Mouse (Mus musculus) hindbrain, embryonic 14.5 days (tissue): ENCODE results near the gene Galns. TPM values are rescaled to one million over a fixed set of nuclear protein-coding genes. Genes with fewer than 3 reads are reported as not detected.

ENCODE experiments used
- ATAC-seq: fragments of 200-750 bp; cut with Nextera tagmentation; 2 replicates; pipeline ENCODE4 v1.8.0; 2017; ENCODE audit warnings: moderate number of reproducible peaks, mild to moderate bottlenecking, moderate TSS enrichment, moderate library complexity; ENCODE audit not compliant: low FRiP score
- DNase-seq: peaks from one replicate; pipeline ENCODE4 v3.0.0-alpha.2; 2015; ENCODE audit warnings: low spot score
- H3K27ac ChIP-seq: fragments of 300-500 bp; sonication (generic); 2 replicates; pipeline ENCODE4 v1.5.1; 2014; ENCODE audit warnings: mild to moderate bottlenecking, moderate library complexity
- H3K27me3 ChIP-seq: fragments of 300-500 bp; sonication (generic); 2 replicates; pipeline ENCODE4 v1.6.1; 2014; ENCODE audit warnings: mild to moderate bottlenecking, low read length, mixed read lengths; ENCODE audit not compliant: control insufficient read depth, insufficient read depth
- H3K36me3 ChIP-seq: fragments of 300-500 bp; sonication (generic); replicated peaks from 2 replicates; pipeline ENCODE4 v1.6.1; 2014; ENCODE audit not compliant: control insufficient read depth, insufficient read depth
- H3K4me1 ChIP-seq: fragments of 300-500 bp; sonication (generic); replicated peaks from 2 replicates; pipeline ENCODE4 v1.6.1; 2014; ENCODE audit warnings: antibody characterized with exemption, low read length, mixed read lengths; ENCODE audit not compliant: control insufficient read depth, insufficient read depth
- H3K4me2 ChIP-seq: fragments of 300-500 bp; sonication (generic); replicated peaks from 2 replicates; pipeline ENCODE4 v1.6.1; 2014; ENCODE audit warnings: mild to moderate bottlenecking, moderate library complexity
- H3K4me3 ChIP-seq: fragments of 300-500 bp; sonication (generic); replicated peaks from 2 replicates; pipeline ENCODE4 v1.5.1; 2014; ENCODE audit warnings: mild to moderate bottlenecking, low read length
- H3K9ac ChIP-seq: fragments of 300-500 bp; sonication (generic); 2 replicates; pipeline ENCODE4 v1.6.1; 2014
- H3K9me3 ChIP-seq: fragments of 300-500 bp; sonication (generic); 2 replicates; pipeline ENCODE4 v1.6.1; 2016; ENCODE audit warnings: low read length; ENCODE audit not compliant: control insufficient read depth
- WGBS: fragments of 180-500 bp; shearing (Covaris S2); extraction: QIAGEN DNeasy Blood & Tissue Kit; methylation state at CpG from one replicate; pipeline ENCODE4 v1.1.7; 2014; 5-methylcytosine and 5-hydroxymethylcytosine counted together
- polyA plus RNA-seq: library from polyadenylated mRNA; unstranded; fragments of >200 nt; fragmentation: Nextera tagmentation; extraction: Ambion mirVana; gene quantifications from 2 replicates; pipeline ENCODE4 v1.2.1, GENCODE M21; 2014

Gene Galns
- polyA plus RNA-seq, 1 experiment from 2014 or later, result 6.0 TPM

DNA sequence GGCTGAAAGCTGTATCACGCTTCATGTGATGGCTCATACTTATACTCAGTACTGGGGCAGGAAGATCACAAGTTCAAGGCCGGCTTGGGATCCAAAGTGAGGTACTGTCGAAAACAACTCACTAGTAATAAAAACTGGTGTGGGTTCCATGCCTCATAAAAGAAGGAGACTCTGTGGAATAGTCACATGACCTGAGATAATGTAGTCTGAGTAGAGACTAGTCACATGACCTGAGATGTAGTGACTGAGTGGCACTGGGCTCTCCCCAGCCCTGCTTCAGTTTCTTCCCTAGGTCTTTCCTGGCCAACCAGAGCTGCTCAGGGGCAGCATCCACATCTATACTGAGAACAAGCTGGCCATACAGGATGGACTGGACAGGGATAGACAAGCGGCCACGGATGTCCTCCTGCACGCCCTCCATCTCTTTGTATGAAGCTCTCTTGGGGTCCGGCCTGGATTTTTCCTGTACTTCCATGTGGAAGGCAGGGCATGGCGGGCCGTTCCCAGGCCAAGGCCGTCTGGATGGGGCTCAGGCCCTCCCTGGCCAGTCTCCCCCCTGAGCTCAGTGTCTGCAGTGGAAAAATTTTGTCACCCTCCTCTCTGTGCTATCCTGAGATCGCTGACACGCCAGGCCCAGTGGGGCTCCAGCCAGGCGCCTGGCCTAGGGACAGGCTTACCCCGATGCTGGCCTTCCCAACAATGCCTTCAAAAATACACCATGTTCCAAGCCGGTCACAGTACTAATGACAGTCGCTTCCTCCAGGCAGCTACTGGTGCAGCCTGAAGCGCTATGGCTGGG is 12.8 kb upstream of the Galns start:
- no peaks in the 10 kb centered on the region for H3K27me3 ChIP-seq
- ATAC-seq (no peak), DNase-seq (no peak)
- H3K4me3 ChIP-seq, result no peak overlapping the region
- no peaks in the 10 kb centered on the region for H3K9me3 ChIP-seq
- no peak overlapping the region for H3K27ac ChIP-seq
- WGBS, result 91% methylated on average over 17 of the region's 17 CpGs
- H3K36me3 ChIP-seq, result peaks cover 13% of the 10 kb centered on the region
- H3K4me2 ChIP-seq, result no peak overlapping the region
- H3K9ac ChIP-seq, result no peak overlapping the region
- no peaks in the 10 kb centered on the region; the same call in 1 of the 2 replicates for H3K4me1 ChIP-seq

DNA sequence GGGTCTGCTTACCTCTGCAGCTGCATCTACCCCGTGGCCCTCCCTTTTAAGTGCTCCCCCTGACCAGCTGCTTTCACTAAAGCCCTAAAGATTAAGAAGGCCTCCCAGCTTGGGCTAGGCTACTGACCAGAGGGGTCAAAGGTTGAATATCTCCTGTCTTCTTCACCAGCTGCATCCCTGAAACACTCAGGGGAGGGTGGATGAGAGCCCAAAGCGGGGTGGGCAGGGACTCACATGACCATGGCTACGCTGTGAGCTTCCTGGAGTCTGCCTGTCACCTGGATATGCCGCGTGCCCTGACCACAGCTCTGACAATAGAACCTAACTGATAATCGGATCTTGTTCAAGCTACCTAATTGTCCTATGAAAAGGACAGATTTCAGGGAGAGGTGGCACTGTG is 11.5 kb upstream of the Galns start, which contains the start of gene Pabpn1l:
Pabpn1l (minus strand) TSS at position 13 of the 400 bp plus-strand sequence.
- Histone ChIP-seq H3K9me3 (no peaks in the 10 kb centered on the region), H3K27ac (no peak within 1 kb of the TSS), H3K4me1 (no peaks in the 10 kb centered on the region; the same call in 1 of the 2 replicates), H3K27me3 (no peaks in the 10 kb centered on the region), H3K36me3 (0 out of 2 replicates have a peak, but pooled peaks cover 1% of the 10 kb centered on the region), H3K4me3 (no peak within 1 kb of the TSS), H3K4me2 (no peak within 1 kb of the TSS), H3K9ac (no peak within 1 kb of the TSS)
- 78% methylated on average over 6 of the region's 6 CpGs for WGBS
- no peak for DNase-seq
- no peak for ATAC-seq

- no peak overlapping the region for H3K9ac ChIP-seq
- 0 out of 2 replicates have a peak, but pooled peaks cover 6% of the 10 kb centered on the region for H3K36me3 ChIP-seq
- H3K27me3 ChIP-seq, result no peaks in the 10 kb centered on the region
- H3K4me1 ChIP-seq, result no peaks in the 10 kb centered on the region; the same call in 1 of the 2 replicates
- H3K4me2 ChIP-seq, result no peak overlapping the region
- H3K27ac ChIP-seq, result no peak overlapping the region
- no peaks in the 10 kb centered on the region for H3K9me3 ChIP-seq
- 44% methylated on average over 5 of the region's 5 CpGs for WGBS
- H3K4me3 ChIP-seq, result no peak overlapping the region
- no peak for DNase-seq
- no peak for ATAC-seq
Observed at GRCm38 (mm10) chr8:122620446-122620845, 9.2 kb upstream of the Galns start.

DNA sequence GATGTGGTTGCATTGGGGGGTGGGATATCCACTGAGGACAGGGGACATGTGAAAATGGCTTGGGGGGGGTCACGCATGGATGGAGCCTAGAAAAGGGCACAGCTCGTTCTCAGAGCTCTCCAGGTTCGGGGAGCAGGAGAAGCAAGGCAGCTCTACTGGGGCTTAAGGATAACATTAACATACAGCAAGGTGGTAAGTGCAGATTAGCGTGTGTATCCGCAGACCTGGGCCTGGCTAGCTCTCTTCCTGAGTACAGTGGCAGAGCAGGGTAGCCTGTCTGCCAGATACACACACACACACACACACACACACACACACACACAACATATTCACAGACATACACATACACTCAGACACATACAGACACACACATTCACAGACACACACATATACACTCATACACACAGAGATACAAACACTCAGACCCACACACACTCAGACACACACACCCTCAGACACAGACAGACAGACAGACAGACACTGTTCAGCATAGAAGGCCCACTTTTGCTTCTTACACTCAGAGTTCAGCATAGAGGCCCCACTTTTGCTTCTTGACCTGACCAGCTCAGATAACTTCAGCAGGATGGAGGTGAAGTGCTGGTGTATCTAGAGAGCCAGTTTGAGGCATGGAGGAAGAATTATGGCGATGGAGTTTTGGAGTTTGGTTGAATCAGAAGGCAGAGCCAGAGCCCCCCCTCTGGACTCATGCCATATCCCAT is 7.6 kb upstream of the Galns start:
- H3K27me3 ChIP-seq, result no peaks in the 10 kb centered on the region
- H3K9me3 ChIP-seq, result no peaks in the 10 kb centered on the region
- WGBS, result 74% methylated on average over 6 of the region's 6 CpGs
- no peaks in the 10 kb centered on the region; the same call in 1 of the 2 replicates for H3K4me1 ChIP-seq
- no peak overlapping the region for H3K9ac ChIP-seq
- DNase-seq (no peak), ATAC-seq (no peak)
- H3K27ac ChIP-seq, result no peak overlapping the region
- no peak overlapping the region for H3K4me3 ChIP-seq
- peaks cover 13% of the 10 kb centered on the region for H3K36me3 ChIP-seq
- no peak overlapping the region for H3K4me2 ChIP-seq

- WGBS, result 26% methylated on average over 5 of the region's 7 CpGs
- no peak overlapping the region for H3K27ac ChIP-seq
- no peak overlapping the region for H3K4me3 ChIP-seq
- no peaks in the 10 kb centered on the region for H3K9me3 ChIP-seq
- DNase-seq, result peak; percentile 89
- H3K4me1 ChIP-seq, result no peaks in the 10 kb centered on the region; the same call in 1 of the 2 replicates
- no peak overlapping the region for H3K4me2 ChIP-seq
- no peaks in the 10 kb centered on the region for H3K27me3 ChIP-seq
- no peak for ATAC-seq
- no peak overlapping the region for H3K9ac ChIP-seq
- peaks cover 13% of the 10 kb centered on the region for H3K36me3 ChIP-seq
Observed at GRCm38 (mm10) chr8:122617947-122618546, 6.8 kb upstream of the Galns start.

GRCm38 (mm10) chr8:122616181-122616905 is 5.1 kb upstream of the Galns start:
- DNase-seq (no peak), ATAC-seq (no peak)
- Histone ChIP-seq H3K27ac (no peak overlapping the region), H3K4me2 (no peak overlapping the region), H3K4me3 (no peak overlapping the region), H3K4me1 (peaks cover 9% of the 10 kb centered on the region), H3K9me3 (no peaks in the 10 kb centered on the region), H3K9ac (no peak overlapping the region), H3K36me3 (peaks cover 13% of the 10 kb centered on the region), H3K27me3 (no peaks in the 10 kb centered on the region)
- 82% methylated on average over 9 of the region's 9 CpGs for WGBS

DNA sequence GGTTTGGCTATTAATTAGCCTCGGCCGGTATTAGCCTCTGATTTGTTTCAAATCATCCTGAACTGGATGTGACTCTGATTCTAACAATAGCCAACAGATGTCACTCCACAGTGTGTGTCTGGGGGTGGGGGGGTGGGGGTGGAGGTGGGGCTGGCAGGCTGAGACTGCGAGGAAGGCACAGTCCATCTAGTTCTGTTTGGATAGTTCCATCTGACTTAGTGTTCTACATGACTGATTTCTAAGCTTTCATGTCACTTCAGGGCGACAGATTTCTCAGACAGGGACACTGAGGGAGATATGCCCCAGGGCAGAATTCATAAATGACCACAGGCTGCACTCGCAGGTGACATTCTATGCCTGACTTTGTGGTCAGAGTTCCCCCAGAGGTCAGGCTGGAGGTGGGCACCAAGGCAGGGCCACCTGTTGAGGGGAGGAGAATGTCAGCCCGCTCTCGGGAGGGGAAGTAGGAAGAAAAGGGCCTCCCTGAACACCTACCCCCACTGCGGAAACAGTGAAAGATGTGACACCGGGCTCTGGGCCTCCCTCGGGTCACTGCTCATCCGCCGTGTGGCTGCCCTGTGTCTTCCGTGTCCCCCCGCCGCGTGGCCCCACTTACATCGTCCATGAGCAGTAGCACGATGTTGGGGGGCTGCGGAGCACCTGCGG is 518 bp downstream of the Galns start:
- 2% methylated on average over 20 of the region's 20 CpGs for WGBS
- peak overlapping the region; percentile 85 for H3K4me2 ChIP-seq
- 0 out of 2 replicates have a peak, but pooled peaks have one; percentile 7 for ATAC-seq
- peak overlapping the region; percentile 78 for H3K27ac ChIP-seq
- H3K9me3 ChIP-seq, result no peaks in the 10 kb centered on the region
- no peaks in the 10 kb centered on the region for H3K27me3 ChIP-seq
- no peak for DNase-seq
- H3K4me1 ChIP-seq, result peaks cover 17% of the 10 kb centered on the region
- peaks cover 10% of the 10 kb centered on the region for H3K36me3 ChIP-seq
- peak overlapping the region; percentile 72 for H3K9ac ChIP-seq
- H3K4me3 ChIP-seq, result peak overlapping the region; percentile 72

DNA sequence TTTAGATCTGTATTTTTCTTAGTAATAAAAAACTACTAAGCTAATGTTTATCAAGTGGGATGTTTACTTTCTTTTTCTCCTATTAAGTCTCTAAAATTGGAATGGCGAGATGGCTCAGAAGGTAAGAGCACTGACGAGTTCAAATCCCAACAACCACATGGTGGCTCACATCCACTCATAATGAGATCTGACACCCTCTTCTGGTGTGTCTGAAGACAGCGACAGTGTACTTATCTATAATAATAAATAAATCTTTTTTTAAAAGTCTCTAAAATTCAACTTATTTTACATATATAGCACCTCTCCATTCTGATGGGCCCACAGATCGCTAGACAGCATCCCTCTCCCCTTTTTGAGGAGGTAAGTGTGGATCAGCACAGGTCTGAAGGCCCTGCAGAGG is 1.1 kb downstream of the Galns start:
- Histone ChIP-seq H3K27ac (no peak overlapping the region), H3K9me3 (no peaks in the 10 kb centered on the region), H3K4me1 (peaks cover 17% of the 10 kb centered on the region), H3K36me3 (peaks cover 4% of the 10 kb centered on the region), H3K4me3 (no peak overlapping the region), H3K4me2 (peak overlapping the region; percentile 85), H3K27me3 (no peaks in the 10 kb centered on the region), H3K9ac (no peak overlapping the region)
- ATAC-seq (no peak), DNase-seq (no peak)
- WGBS, result 64% methylated on average over 4 of the region's 4 CpGs
